Mouse (Mus musculus): ENCODE data around the gene Rgs4. TPM values are rescaled to one million over a fixed set of nuclear protein-coding genes. Genes with fewer than 3 reads are reported as not detected.
A peak's percentile ranks its signal among the peaks of the same experiment; 100 is the strongest.

The Rgs4 gene
- polyA plus RNA-seq, 1 experiment, result 48.3 TPM

DNA sequence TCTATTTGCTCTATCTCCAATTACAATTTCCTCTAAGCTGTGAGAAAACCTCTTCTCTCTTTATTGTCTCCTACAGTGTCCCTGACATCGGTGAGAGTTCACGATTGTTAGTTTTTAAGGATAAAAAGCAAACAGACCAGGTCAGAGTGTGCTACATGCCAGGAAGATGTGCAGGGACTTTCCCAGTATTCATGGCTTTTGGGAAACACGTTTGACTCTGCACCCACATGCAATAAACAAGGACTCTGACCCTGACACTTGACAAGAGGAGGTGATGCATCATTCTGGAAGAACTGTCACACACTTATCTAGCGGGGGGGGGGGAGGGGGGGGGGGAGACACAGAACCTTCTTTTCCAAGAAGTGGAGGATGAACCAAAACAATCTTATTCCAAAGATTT lies 5.0 kb upstream of the Rgs4 start:
- WGBS, result 35% methylated on average over 4 of the region's 4 CpGs
- H3K4me3 ChIP-seq (replicated peaks; ENCODE audit: insufficient read depth, low read depth, low read length), result no peak overlapping the region
- DNase-seq, result no peak
- H3K4me1 ChIP-seq (ENCODE audit: control insufficient read depth, insufficient read depth, low read length), result no peaks in the 10 kb centered on the region
- TF ChIP-seq POLR2A (IDR thresholded peaks at IDR 0.05; ENCODE audit: borderline replicate concordance, insufficient read depth, low read length) (no peak), CTCF (IDR thresholded peaks at IDR 0.05; ENCODE audit: borderline replicate concordance, insufficient read depth, low read depth, low read length) (no peak)
- H3K27ac ChIP-seq (ENCODE audit: insufficient read depth, low read length), result no peak overlapping the region
- H3K27me3 ChIP-seq (ENCODE audit: control insufficient read depth, insufficient read depth, low read length), result no peaks in the 10 kb centered on the region

DNA sequence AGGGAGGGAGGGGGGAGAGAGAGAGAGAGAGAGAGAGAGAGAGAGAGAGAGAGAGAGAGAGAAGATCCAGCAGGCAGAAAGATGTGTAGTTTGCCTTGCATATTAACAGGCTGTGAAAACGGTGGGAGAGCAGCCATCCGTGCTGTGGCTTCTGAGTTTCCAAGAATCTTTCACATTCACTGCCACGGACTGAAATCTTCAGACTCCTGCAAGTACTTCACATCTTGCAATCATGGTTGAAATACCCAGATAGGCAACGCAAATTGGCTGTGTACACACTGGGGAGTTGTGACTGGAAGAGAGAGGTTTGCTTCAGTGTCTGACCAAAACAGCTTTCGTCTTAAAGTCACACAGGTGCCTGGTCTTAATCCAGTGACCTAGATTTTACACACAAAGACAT lies 997 bp upstream of the Rgs4 start:
- H3K4me1 ChIP-seq (ENCODE audit: control insufficient read depth, insufficient read depth, low read length), result no peaks in the 10 kb centered on the region
- WGBS, result 11% methylated on average over 5 of the region's 5 CpGs
- DNase-seq, result peak; percentile 7 to 22
- H3K4me3 ChIP-seq (replicated peaks; ENCODE audit: insufficient read depth, low read depth, low read length), result peak overlapping the region; percentile 38
- no peaks in the 10 kb centered on the region for H3K27me3 ChIP-seq (ENCODE audit: control insufficient read depth, insufficient read depth, low read length)
- no peak for TF ChIP-seq POLR2A (IDR thresholded peaks at IDR 0.05; ENCODE audit: borderline replicate concordance, insufficient read depth, low read length)
- no peak for TF ChIP-seq CTCF (IDR thresholded peaks at IDR 0.05; ENCODE audit: borderline replicate concordance, insufficient read depth, low read depth, low read length)
- no peak overlapping the region for H3K27ac ChIP-seq (ENCODE audit: insufficient read depth, low read length)

DNA sequence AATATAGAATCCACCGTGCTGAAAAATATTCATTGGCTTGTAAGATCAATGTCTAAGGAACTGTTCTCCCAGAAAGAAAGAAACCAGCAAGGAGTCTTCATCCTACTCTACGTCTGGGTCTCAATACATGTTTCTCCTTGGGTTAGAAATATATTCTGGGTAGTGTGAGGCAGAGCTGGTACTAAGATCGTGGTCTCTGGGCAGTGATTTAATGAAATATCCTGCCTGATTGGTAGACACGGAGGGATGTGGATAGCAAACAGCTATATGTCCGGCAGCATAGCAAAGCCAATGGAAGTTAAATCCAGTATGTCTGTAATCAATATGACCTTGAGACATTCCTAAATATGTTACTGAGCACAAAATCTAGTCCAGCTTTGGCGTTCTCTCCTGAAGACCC lies 460 bp upstream of the Rgs4 start:
- WGBS, result 17% methylated on average over 6 of the region's 6 CpGs

DNA sequence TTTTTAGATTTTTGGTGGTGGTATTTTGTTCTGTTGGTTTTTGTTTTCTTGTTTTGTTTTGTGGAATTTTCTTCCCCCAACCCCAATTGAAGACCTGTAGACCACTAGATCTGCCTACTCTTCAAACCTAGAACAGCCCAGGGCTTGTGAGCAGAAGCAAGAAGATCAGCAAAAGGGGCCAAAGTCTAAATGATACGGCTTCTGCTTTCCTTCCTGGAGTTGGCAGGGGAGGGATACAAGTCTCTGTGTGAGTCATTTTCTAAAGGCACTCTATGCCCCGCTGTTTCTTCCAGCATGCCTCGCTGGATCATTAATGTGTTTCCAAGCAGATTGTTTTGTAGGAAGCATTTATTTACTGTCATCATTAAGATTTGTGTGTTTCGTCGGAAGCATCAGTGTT lies 6.3 kb downstream of the Rgs4 start:
- 68% methylated on average over 5 of the region's 5 CpGs for WGBS
- H3K4me3 ChIP-seq (replicated peaks; ENCODE audit: insufficient read depth, low read depth, low read length), result no peak overlapping the region
- no peak overlapping the region for H3K27ac ChIP-seq (ENCODE audit: insufficient read depth, low read length)
- no peak for DNase-seq
- H3K27me3 ChIP-seq (ENCODE audit: control insufficient read depth, insufficient read depth, low read length), result no peaks in the 10 kb centered on the region
- H3K4me1 ChIP-seq (ENCODE audit: control insufficient read depth, insufficient read depth, low read length), result no peaks in the 10 kb centered on the region
- no peak for TF ChIP-seq POLR2A (IDR thresholded peaks at IDR 0.05; ENCODE audit: borderline replicate concordance, insufficient read depth, low read length)
- no peak for TF ChIP-seq CTCF (IDR thresholded peaks at IDR 0.05; ENCODE audit: borderline replicate concordance, insufficient read depth, low read depth, low read length)

More for the DNA sequence above, 460 bp upstream of the Rgs4 start:
- Histone ChIP-seq H3K4me1 (ENCODE audit: control insufficient read depth, insufficient read depth, low read length) (no peaks in the 10 kb centered on the region), H3K4me3 (replicated peaks; ENCODE audit: insufficient read depth, low read depth, low read length) (peak overlapping the region; percentile 72), H3K27ac (ENCODE audit: insufficient read depth, low read length) (no peak overlapping the region; the same call in 1 of the 2 replicates), H3K27me3 (ENCODE audit: control insufficient read depth, insufficient read depth, low read length) (no peaks in the 10 kb centered on the region)
- no peak for DNase-seq
- TF ChIP-seq CTCF (IDR thresholded peaks at IDR 0.05; ENCODE audit: borderline replicate concordance, insufficient read depth, low read depth, low read length), result no peak
- no peak for TF ChIP-seq POLR2A (IDR thresholded peaks at IDR 0.05; ENCODE audit: borderline replicate concordance, insufficient read depth, low read length)

DNA sequence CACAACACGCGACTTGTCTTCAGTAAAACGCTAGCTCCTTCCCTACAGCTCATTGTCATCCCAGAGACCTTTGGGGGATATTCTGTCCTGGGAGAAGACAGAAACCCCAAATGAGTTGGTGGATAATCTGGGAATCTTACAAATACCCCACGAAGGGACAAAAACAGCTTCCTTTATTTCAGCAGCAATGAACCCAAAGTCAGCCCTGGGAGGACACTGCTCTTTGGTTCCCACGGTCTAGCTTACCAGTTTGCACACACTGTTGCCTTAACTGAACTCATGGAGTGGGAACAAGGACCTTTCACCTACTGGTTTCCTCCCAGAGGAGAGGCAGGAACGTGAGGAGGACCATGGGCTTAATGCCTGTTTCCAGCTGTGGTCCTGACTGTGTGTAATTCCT lies 10.2 kb downstream of the Rgs4 start:
- no peak overlapping the region for H3K27ac ChIP-seq (ENCODE audit: insufficient read depth, low read length)

DNA sequence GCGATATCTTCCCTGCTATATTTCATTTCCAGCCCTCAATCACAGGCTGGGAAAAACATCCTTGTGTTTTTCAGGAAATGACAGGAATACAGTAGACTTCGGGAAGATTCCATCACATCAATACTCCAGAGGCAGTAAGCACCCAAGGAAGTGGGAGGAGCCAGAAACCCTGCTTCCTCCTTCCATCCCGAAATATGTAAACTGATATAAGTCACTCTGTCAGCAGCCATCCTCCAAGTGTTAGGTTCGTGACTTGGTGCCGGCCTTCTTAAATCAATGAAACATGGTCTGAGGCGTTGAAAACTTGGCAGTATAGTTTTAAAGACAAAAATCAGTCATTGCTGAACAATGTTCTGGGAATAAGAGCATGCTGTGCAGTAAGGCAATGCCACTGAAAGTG lies 11.3 kb downstream of the Rgs4 start:
- no peak overlapping the region for H3K4me3 ChIP-seq (replicated peaks; ENCODE audit: insufficient read depth, low read depth, low read length)
- WGBS, result 87% methylated on average over 6 of the region's 6 CpGs
- no peak for DNase-seq
- no peak overlapping the region for H3K27ac ChIP-seq (ENCODE audit: insufficient read depth, low read length)
- no peaks in the 10 kb centered on the region for H3K4me1 ChIP-seq (ENCODE audit: control insufficient read depth, insufficient read depth, low read length)
- no peak for TF ChIP-seq POLR2A (IDR thresholded peaks at IDR 0.05; ENCODE audit: borderline replicate concordance, insufficient read depth, low read length)
- TF ChIP-seq CTCF (IDR thresholded peaks at IDR 0.05; ENCODE audit: borderline replicate concordance, insufficient read depth, low read depth, low read length), result no peak
- no peaks in the 10 kb centered on the region for H3K27me3 ChIP-seq (ENCODE audit: control insufficient read depth, insufficient read depth, low read length)

More for the DNA sequence above, 10.2 kb downstream of the Rgs4 start:
- Histone ChIP-seq H3K4me1 (ENCODE audit: control insufficient read depth, insufficient read depth, low read length) (no peaks in the 10 kb centered on the region), H3K27me3 (ENCODE audit: control insufficient read depth, insufficient read depth, low read length) (no peaks in the 10 kb centered on the region), H3K4me3 (replicated peaks; ENCODE audit: insufficient read depth, low read depth, low read length) (no peak overlapping the region)
- TF ChIP-seq POLR2A (IDR thresholded peaks at IDR 0.05; ENCODE audit: borderline replicate concordance, insufficient read depth, low read length) (no peak), CTCF (IDR thresholded peaks at IDR 0.05; ENCODE audit: borderline replicate concordance, insufficient read depth, low read depth, low read length) (no peak)
- 81% methylated on average over 6 of the region's 6 CpGs for WGBS
- DNase-seq, result no peak

DNA sequence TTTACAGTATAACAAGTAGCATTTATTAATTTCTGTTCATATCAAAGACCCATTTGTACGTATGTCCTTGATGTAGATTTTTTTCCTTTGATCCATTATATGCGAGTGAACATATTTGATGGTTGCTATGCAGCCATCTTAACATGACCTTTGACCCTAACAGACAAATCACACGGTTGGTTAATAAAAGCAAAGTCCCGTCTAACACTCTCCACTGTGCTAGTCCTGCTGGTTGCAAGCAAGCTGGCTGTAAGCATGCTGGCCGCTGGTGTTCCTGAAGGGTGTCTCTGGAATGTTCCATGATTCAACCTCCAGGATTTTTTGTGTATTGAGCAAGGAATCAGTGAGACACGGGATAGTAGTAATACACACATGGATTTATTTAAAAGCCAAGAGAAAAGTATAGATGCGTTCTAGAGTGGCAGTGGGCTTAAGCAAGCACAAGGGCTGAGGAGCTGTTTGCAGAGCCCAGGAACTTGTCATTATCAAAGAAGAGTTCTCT lies 16.8 kb downstream of the Rgs4 start:
- no peak overlapping the region for H3K27ac ChIP-seq (ENCODE audit: insufficient read depth, low read length)
- 26% methylated on average over 7 of the region's 7 CpGs for WGBS
- H3K4me1 ChIP-seq (ENCODE audit: control insufficient read depth, insufficient read depth, low read length), result no peaks in the 10 kb centered on the region
- DNase-seq, result no peak
- no peaks in the 10 kb centered on the region for H3K27me3 ChIP-seq (ENCODE audit: control insufficient read depth, insufficient read depth, low read length)
- no peak overlapping the region for H3K4me3 ChIP-seq (replicated peaks; ENCODE audit: insufficient read depth, low read depth, low read length)
- TF ChIP-seq POLR2A (IDR thresholded peaks at IDR 0.05; ENCODE audit: borderline replicate concordance, insufficient read depth, low read length) (no peak), CTCF (IDR thresholded peaks at IDR 0.05; ENCODE audit: borderline replicate concordance, insufficient read depth, low read depth, low read length) (no peak)

DNA sequence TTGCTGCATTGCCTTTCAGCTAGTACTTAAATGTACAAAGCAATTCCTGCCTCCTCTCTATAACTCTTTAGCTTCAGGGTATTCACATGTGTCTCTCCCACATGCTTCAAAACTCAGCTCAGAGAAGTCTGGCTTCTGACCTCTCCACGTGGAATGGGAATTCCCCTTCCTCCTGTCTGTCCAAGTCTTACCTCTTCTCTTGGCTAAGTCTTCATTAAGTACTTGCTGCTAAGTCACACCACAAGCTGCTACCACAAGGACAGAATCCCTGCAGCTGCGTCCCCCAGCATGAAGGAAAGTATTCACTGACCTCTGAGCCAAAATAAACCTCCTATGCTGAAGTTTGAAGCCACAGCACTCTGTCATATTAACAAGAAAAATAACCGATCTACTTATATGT lies 21.1 kb downstream of the Rgs4 start:
- 70% methylated on average over 3 of the region's 3 CpGs for WGBS
- Histone ChIP-seq H3K4me1 (ENCODE audit: control insufficient read depth, insufficient read depth, low read length) (no peaks in the 10 kb centered on the region), H3K27ac (ENCODE audit: insufficient read depth, low read length) (no peak overlapping the region), H3K4me3 (replicated peaks; ENCODE audit: insufficient read depth, low read depth, low read length) (no peak overlapping the region), H3K27me3 (ENCODE audit: control insufficient read depth, insufficient read depth, low read length) (no peaks in the 10 kb centered on the region)
- TF ChIP-seq POLR2A (IDR thresholded peaks at IDR 0.05; ENCODE audit: borderline replicate concordance, insufficient read depth, low read length) (no peak), CTCF (IDR thresholded peaks at IDR 0.05; ENCODE audit: borderline replicate concordance, insufficient read depth, low read depth, low read length) (no peak)
- DNase-seq, result no peak
